Mouse (Mus musculus): ENCODE data around the gene Padi2. TPM values are rescaled to one million over a fixed set of nuclear protein-coding genes. Genes with fewer than 3 reads are reported as not detected.

Gene Padi2
- polyA plus RNA-seq, 1 experiment from 2014 or later: 22.6 TPM

DNA sequence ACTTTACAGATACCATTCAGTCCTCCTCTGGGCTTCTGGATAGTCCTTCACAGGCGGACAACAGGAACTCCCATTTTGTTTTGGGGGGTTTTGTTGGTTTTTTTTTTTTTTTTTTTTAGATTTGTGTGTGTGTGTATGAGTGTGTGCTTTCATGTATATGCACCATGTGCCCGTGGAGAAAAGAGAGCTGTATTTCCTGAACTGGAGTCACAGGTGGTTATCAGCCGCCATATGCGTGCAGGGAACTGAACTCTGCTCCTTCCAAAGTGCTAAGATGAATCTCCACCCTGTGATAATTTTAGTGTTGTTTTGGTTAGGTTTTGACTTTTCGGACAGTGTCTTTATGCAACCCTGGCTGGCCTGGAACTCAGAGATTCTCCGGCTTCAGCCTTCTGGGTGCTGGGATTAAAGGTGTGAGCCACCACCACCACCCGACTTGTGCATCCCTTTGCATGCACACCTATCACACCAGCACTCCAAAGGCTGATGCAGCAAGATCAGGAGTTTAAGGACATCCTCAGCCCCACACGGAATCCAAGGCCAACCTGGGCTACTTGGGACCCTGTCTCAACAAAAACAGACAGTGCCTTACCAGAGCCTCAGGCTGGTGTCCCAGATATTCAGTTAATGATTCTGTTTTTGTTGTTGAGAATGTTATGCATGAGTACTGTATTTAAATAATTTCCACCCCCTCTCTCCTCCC, 56.2 kb downstream of the Padi2 start:
- H3K27ac ChIP-seq (ENCODE audit: low read depth, low read length): no peak overlapping the region; the same call in 1 of the 2 replicates

DNA sequence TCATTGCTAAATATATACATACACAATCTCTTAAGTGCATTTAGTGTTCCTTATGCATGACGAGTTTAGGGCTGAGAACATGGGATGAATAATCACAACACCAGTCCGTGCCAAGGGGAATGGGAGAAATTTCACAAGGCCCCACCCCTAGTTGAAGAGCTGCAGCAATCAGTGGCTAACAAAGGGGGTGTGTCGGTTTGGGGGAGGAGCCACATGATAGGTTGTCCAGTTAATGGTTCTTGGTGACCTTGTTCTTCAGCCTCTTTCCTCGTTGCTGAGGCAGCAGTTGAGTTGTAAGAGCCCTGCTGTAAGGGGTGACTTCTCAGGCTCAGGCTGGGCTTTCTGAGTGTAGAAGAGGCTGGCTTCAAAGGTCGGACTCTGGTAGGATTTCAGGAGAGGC, 56.8 kb downstream of the Padi2 start:
- Histone ChIP-seq H3K27me3 (ENCODE audit: control insufficient read depth, insufficient read depth, low read length) (no peaks in the 10 kb centered on the region), H3K4me2 (replicated peaks; ENCODE audit: low read depth, low read length) (no peak overlapping the region), H3K9me3 (ENCODE audit: control insufficient read depth, low read length) (no peaks in the 10 kb centered on the region), H3K4me1 (ENCODE audit: control insufficient read depth, insufficient read depth, low read length) (peaks cover 17% of the 10 kb centered on the region), H3K9ac (ENCODE audit: low read depth, low read length) (no peak overlapping the region), H3K27ac (ENCODE audit: low read depth, low read length) (no peak overlapping the region), H3K36me3 (ENCODE audit: control insufficient read depth, insufficient read depth, low read length) (peaks cover 21% of the 10 kb centered on the region), H3K4me3 (ENCODE audit: low read length) (no peak overlapping the region)
- no peak for ATAC-seq (ENCODE audit: low FRiP score, low TSS enrichment)
- 30% methylated on average over 5 of the region's 5 CpGs for WGBS

More for the DNA sequence above, 56.2 kb downstream of the Padi2 start:
- Histone ChIP-seq H3K4me1 (ENCODE audit: control insufficient read depth, insufficient read depth, low read length) (peaks cover 20% of the 10 kb centered on the region), H3K4me2 (replicated peaks; ENCODE audit: low read depth, low read length) (peak overlapping the region; percentile 82), H3K4me3 (ENCODE audit: low read length) (peak overlapping the region; percentile 72), H3K27me3 (ENCODE audit: control insufficient read depth, insufficient read depth, low read length) (no peaks in the 10 kb centered on the region), H3K36me3 (ENCODE audit: control insufficient read depth, insufficient read depth, low read length) (peaks cover 16% of the 10 kb centered on the region), H3K9ac (ENCODE audit: low read depth, low read length) (peak overlapping the region; percentile 81), H3K9me3 (ENCODE audit: control insufficient read depth, low read length) (no peaks in the 10 kb centered on the region)
- ATAC-seq (ENCODE audit: low FRiP score, low TSS enrichment): no peak
- WGBS: 68% methylated on average over 8 of the region's 8 CpGs

DNA sequence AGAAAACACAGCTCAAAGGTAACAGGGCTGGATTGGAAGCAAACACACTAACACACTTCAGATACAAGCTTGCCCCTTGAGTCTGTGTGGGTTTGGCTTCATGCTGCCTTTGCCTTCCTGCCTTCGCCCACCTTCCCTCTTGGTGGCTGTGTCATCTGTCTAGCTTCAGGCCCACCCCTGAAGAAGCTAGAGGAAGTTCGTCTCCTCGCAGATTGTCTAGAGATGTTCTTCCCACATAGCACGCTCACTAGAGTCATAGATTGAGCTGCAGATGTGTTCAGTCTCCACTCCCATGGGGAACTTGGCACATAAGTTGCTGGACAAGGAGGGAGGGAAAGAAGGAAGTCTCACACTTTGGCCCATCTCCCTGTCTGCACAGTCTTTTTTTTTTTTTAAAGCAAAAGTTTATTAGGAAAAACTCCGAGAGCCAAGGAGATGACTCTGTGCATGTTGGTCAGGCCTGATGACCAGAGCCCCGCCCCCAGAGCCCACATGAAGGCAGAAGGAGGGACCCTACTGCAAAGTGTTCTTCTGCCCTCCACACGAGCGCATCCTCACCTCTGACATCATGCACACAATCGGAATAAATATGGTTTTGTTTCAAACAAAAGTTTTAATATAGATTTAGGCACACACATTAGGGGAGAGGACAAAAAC, 57.9 kb downstream of the Padi2 start:
- Histone ChIP-seq H3K27ac (ENCODE audit: low read depth, low read length) (no peak overlapping the region), H3K27me3 (ENCODE audit: control insufficient read depth, insufficient read depth, low read length) (no peaks in the 10 kb centered on the region), H3K9me3 (ENCODE audit: control insufficient read depth, low read length) (no peaks in the 10 kb centered on the region), H3K4me3 (ENCODE audit: low read length) (no peak overlapping the region), H3K9ac (ENCODE audit: low read depth, low read length) (no peak overlapping the region), H3K4me1 (ENCODE audit: control insufficient read depth, insufficient read depth, low read length) (peaks cover 17% of the 10 kb centered on the region), H3K4me2 (replicated peaks; ENCODE audit: low read depth, low read length) (no peak overlapping the region), H3K36me3 (ENCODE audit: control insufficient read depth, insufficient read depth, low read length) (peaks cover 31% of the 10 kb centered on the region)
- WGBS: 85% methylated on average over 9 of the region's 9 CpGs
- no peak for ATAC-seq (ENCODE audit: low FRiP score, low TSS enrichment)

DNA sequence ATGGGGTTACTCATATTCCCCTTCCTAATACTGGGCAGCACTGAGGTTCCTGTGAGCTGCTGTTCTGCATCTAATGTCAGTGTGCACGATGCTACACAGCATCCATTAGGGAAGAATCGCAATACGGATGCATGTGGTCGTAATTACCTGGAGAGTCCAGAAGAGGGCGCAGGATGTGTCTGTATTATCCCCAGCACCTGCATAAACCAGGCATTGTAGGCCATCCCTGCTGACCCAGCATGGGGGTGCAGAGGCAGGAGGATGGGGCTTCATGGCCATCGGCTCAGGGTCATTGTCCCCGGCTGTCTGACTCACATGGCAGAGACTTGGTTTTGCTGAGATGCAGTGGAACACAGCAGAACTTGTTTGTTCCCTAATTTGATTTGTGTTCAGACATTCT, 58.5 kb downstream of the Padi2 start:
- WGBS: 20% methylated on average over 7 of the region's 7 CpGs
- H3K4me1 ChIP-seq (ENCODE audit: control insufficient read depth, insufficient read depth, low read length): peaks cover 17% of the 10 kb centered on the region
- ATAC-seq (ENCODE audit: low FRiP score, low TSS enrichment): no peak
- no peaks in the 10 kb centered on the region for H3K9me3 ChIP-seq (ENCODE audit: control insufficient read depth, low read length)
- H3K27ac ChIP-seq (ENCODE audit: low read depth, low read length): no peak overlapping the region
- H3K4me3 ChIP-seq (ENCODE audit: low read length): no peak overlapping the region
- H3K4me2 ChIP-seq (replicated peaks; ENCODE audit: low read depth, low read length): no peak overlapping the region
- H3K9ac ChIP-seq (ENCODE audit: low read depth, low read length): no peak overlapping the region
- peaks cover 35% of the 10 kb centered on the region for H3K36me3 ChIP-seq (ENCODE audit: control insufficient read depth, insufficient read depth, low read length)
- no peaks in the 10 kb centered on the region for H3K27me3 ChIP-seq (ENCODE audit: control insufficient read depth, insufficient read depth, low read length)

DNA sequence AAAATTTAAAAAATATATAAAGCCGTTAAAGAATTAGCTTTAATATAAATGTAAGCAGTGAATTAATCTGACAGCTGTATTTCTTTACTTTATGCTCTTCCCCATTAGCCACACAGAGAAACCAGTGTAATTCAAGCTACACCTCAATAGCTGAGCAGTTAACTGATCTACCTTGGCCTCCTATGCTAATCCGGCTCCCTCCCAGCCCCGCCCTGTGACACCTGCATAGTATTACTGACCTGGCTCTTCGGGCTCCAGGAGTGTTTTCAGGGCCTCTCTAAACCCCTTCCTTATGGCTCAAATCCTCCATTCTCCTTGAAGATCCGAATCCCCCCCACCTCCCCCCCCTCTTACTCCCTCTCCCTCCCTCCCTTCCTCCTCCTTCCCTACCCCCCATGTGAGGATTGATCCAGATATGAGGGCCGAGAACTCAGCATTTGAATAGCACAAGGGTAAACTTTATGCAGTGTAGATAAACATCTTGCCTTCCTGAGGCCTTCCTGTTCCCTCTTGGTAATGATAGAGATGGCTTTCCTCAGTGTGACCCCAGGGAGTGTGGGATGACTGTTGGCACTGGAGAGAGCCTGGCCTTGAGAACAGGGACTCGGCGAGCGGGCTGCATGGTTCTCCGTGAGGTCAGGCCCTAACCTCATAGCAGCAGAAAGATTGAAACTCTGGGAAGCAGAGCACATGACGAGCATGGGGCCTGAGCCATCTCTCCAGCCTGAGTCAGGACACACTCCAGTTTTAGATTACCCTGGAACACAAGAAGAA, 61.4 kb downstream of the Padi2 start:
- Histone ChIP-seq H3K27ac (ENCODE audit: low read depth, low read length) (no peak overlapping the region), H3K9ac (ENCODE audit: low read depth, low read length) (no peak overlapping the region), H3K4me1 (ENCODE audit: control insufficient read depth, insufficient read depth, low read length) (peaks cover 7% of the 10 kb centered on the region), H3K4me2 (replicated peaks; ENCODE audit: low read depth, low read length) (no peak overlapping the region), H3K4me3 (ENCODE audit: low read length) (no peak overlapping the region), H3K27me3 (ENCODE audit: control insufficient read depth, insufficient read depth, low read length) (no peaks in the 10 kb centered on the region), H3K9me3 (ENCODE audit: control insufficient read depth, low read length) (no peaks in the 10 kb centered on the region), H3K36me3 (ENCODE audit: control insufficient read depth, insufficient read depth, low read length) (peaks cover 64% of the 10 kb centered on the region)
- 78% methylated on average over 11 of the region's 11 CpGs for WGBS
- no peak for ATAC-seq (ENCODE audit: low FRiP score, low TSS enrichment)

DNA sequence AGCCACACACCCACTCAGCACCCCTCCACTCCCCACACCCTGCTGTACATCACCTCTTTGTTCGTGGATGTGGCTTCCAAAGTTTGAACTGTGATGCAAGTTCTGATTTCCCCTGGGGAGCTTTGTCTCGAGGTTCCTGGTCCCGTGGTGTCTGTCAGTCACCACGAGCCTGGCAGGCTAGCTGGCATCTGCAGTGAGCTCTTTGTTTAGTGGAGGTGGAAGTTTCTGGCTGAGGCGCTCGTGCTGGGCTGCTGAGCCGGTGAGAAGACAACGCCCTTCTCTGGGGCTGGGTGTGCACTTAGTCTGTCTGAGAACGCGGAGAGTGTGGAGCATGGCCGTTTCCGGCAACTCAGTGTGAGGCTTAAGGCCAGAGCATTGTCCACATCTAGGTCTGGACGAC, 65.5 kb downstream of the Padi2 start:
- Histone ChIP-seq H3K4me3 (ENCODE audit: low read length) (no peak overlapping the region), H3K27me3 (ENCODE audit: control insufficient read depth, insufficient read depth, low read length) (no peaks in the 10 kb centered on the region), H3K9ac (ENCODE audit: low read depth, low read length) (no peak overlapping the region), H3K4me1 (ENCODE audit: control insufficient read depth, insufficient read depth, low read length) (no peaks in the 10 kb centered on the region), H3K36me3 (ENCODE audit: control insufficient read depth, insufficient read depth, low read length) (peaks cover 94% of the 10 kb centered on the region), H3K27ac (ENCODE audit: low read depth, low read length) (no peak overlapping the region), H3K9me3 (ENCODE audit: control insufficient read depth, low read length) (no peaks in the 10 kb centered on the region), H3K4me2 (replicated peaks; ENCODE audit: low read depth, low read length) (no peak overlapping the region)
- 92% methylated on average over 13 of the region's 13 CpGs for WGBS
- no peak for ATAC-seq (ENCODE audit: low FRiP score, low TSS enrichment)

DNA sequence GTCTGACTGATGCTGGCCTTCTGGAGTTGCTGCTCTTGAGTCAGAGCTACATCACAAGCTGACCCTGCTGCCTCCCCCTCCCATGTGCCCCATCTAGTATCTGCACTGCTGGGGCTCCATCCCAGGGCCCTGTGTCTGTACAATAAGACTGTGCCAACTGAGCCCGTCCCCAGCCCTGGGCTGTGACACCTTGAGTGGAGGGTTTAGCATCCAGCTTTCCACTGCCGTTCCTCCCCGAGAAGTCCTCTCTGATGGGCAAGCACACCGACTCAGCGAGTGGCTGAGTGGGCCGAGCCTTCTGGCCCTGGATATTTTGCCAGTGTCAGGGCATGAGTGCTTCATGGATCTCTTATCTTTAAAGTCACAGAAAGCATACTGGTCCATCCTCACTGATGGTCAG, 68.3 kb downstream of the Padi2 start:
- 97% methylated on average over 6 of the region's 6 CpGs for WGBS
- no peak overlapping the region for H3K27ac ChIP-seq (ENCODE audit: low read depth, low read length)
- ATAC-seq (ENCODE audit: low FRiP score, low TSS enrichment): no peak
- H3K9ac ChIP-seq (ENCODE audit: low read depth, low read length): no peak overlapping the region
- no peak overlapping the region for H3K4me2 ChIP-seq (replicated peaks; ENCODE audit: low read depth, low read length)
- no peaks in the 10 kb centered on the region for H3K4me1 ChIP-seq (ENCODE audit: control insufficient read depth, insufficient read depth, low read length)
- H3K9me3 ChIP-seq (ENCODE audit: control insufficient read depth, low read length): no peaks in the 10 kb centered on the region
- H3K27me3 ChIP-seq (ENCODE audit: control insufficient read depth, insufficient read depth, low read length): no peaks in the 10 kb centered on the region
- H3K4me3 ChIP-seq (ENCODE audit: low read length): no peak overlapping the region
- peaks cover 95% of the 10 kb centered on the region for H3K36me3 ChIP-seq (ENCODE audit: control insufficient read depth, insufficient read depth, low read length)

DNA sequence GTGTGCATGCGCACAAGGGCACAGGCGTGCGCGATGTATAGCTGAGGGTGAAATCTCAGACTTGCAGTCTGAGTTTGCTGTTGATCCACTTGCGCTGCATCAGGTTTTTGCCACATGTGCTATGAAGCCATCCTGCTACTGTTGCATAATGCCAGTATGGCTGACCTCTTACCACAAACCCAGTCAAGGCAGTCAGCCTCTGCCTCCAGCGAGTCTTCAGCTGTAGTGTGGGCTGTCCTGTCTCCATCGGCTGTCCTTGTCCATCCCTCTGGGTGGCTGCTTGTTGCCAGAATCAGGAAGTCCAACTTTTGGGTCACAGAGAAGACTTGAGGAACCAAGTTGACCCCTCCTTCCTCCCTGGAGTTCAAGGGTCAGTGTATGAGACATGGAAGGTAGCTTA, 69.2 kb downstream of the Padi2 start:
- H3K4me3 ChIP-seq (ENCODE audit: low read length): no peak overlapping the region
- no peaks in the 10 kb centered on the region for H3K4me1 ChIP-seq (ENCODE audit: control insufficient read depth, insufficient read depth, low read length)
- no peaks in the 10 kb centered on the region for H3K27me3 ChIP-seq (ENCODE audit: control insufficient read depth, insufficient read depth, low read length)
- H3K9ac ChIP-seq (ENCODE audit: low read depth, low read length): no peak overlapping the region
- peaks cover 90% of the 10 kb centered on the region for H3K36me3 ChIP-seq (ENCODE audit: control insufficient read depth, insufficient read depth, low read length)
- ATAC-seq (ENCODE audit: low FRiP score, low TSS enrichment): no peak
- no peak overlapping the region for H3K4me2 ChIP-seq (replicated peaks; ENCODE audit: low read depth, low read length)
- no peak overlapping the region for H3K27ac ChIP-seq (ENCODE audit: low read depth, low read length)
- WGBS: 94% methylated on average over 7 of the region's 7 CpGs
- no peaks in the 10 kb centered on the region for H3K9me3 ChIP-seq (ENCODE audit: control insufficient read depth, low read length)

DNA sequence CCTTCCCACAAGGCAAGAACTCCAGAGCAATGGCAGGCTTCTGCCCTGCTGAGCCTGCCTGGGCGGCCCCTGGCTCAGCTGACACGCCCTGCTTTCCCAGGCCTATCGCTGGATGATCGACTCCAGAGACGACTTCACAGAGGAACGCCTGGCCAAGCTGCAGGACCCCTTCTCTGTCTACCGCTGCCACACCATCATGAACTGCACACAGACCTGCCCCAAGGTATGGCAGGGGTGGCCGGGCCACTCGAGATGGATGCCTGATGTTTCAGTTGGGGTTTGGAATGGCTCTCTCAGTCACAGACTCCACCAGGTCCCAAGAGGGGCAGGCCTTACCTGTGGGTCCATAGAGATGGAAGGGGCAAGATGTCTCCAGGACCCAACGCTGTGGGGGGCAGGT, 71.1 kb downstream of the Padi2 start:
- H3K36me3 ChIP-seq (ENCODE audit: control insufficient read depth, insufficient read depth, low read length): peaks cover 72% of the 10 kb centered on the region
- no peaks in the 10 kb centered on the region for H3K27me3 ChIP-seq (ENCODE audit: control insufficient read depth, insufficient read depth, low read length)
- no peak for ATAC-seq (ENCODE audit: low FRiP score, low TSS enrichment)
- H3K4me3 ChIP-seq (ENCODE audit: low read length): no peak overlapping the region
- WGBS: 77% methylated on average over 10 of the region's 10 CpGs
- H3K9me3 ChIP-seq (ENCODE audit: control insufficient read depth, low read length): no peaks in the 10 kb centered on the region
- H3K27ac ChIP-seq (ENCODE audit: low read depth, low read length): no peak overlapping the region
- no peak overlapping the region for H3K9ac ChIP-seq (ENCODE audit: low read depth, low read length)
- no peaks in the 10 kb centered on the region for H3K4me1 ChIP-seq (ENCODE audit: control insufficient read depth, insufficient read depth, low read length)
- no peak overlapping the region for H3K4me2 ChIP-seq (replicated peaks; ENCODE audit: low read depth, low read length)
